Mouse (Mus musculus) megakaryocyte, embryonic 14.5 days (primary cell): Measurements from ENCODE around the gene Usp21.

Experiments
- FLI1 ChIP-seq: IDR thresholded peaks from 2 replicates; pipeline ENCODE4 v1.6.1; 2012; ENCODE audit warnings: low read length, inconsistent platforms, mixed read lengths
- GATA1 ChIP-seq: IDR thresholded peaks from 3 replicates; pipeline ENCODE4 v1.6.1; 2012; ENCODE audit warnings: mixed read lengths, low read length, inconsistent platforms, borderline replicate concordance

- TF ChIP-seq GATA1 (no peak), FLI1 (no peak)
These were observed 32.0 kb upstream of the Usp21 start for GRCm38 (mm10) chr1:171319748-171320147.
